Mouse (Mus musculus) CH12.LX (cell line): ENCODE measurements at regions not wholly inside any gene's neighbourhood (a gene's known extent, or its start where the extent isn't known, plus 50 kb on each side); places are given as distances from the start of the nearest gene placed in this dataset.

Experiments used
- DNase-seq: peaks from one replicate; pipeline ENCODE4 v3.0.0-alpha.2; 2013; ENCODE audit errors: extremely low read depth
- H3K27ac ChIP-seq: 2 replicates; pipeline ENCODE4 v1.5.1; 2012; ENCODE audit warnings: low read depth, mild to moderate bottlenecking, control low read depth, moderate library complexity; ENCODE audit not compliant: insufficient read depth
- H3K27me3 ChIP-seq: replicated peaks from 2 replicates; pipeline ENCODE3; 2012; ENCODE audit warnings: inconsistent platforms
- H3K36me3 ChIP-seq, 2 experiments: replicated peaks in 1 of 2; 2 replicates each; pipeline versions ENCODE3 to v1.6.1; 2012; ENCODE audit warnings: inconsistent platforms in 1 of 2, low read length in 1 of 2, mild to moderate bottlenecking in 1 of 2, mixed read lengths in 1 of 2, moderate library complexity in 1 of 2; ENCODE audit not compliant: control insufficient read depth in 1 of 2, insufficient read depth in 1 of 2
- H3K4me1 ChIP-seq, 2 experiments: 2 replicates each; pipeline ENCODE4 v1.6.1; 2012; ENCODE audit warnings: inconsistent platforms in 1 of 2, moderate library complexity in 1 of 2; ENCODE audit not compliant: insufficient read depth in 2 of 2, control insufficient read depth in 1 of 2
- H3K4me2 ChIP-seq: 2 replicates; pipeline ENCODE4 v1.6.1; 2012; ENCODE audit warnings: low read depth, mild to moderate bottlenecking, control low read depth; ENCODE audit not compliant: poor library complexity, insufficient read depth, severe bottlenecking
- H3K4me3 ChIP-seq, 3 experiments: fragments of 150-350 bp in 1 of 3; sonication (generic) in 1 of 3; replicated peaks in 1 of 3; 2 replicates each; pipeline versions ENCODE3 to v1.5.1; 2011 to 2012; ENCODE audit warnings: low read depth in 2 of 3, low read length in 2 of 3, mild to moderate bottlenecking in 2 of 3, moderate library complexity in 2 of 3, control low read depth in 1 of 3, improper control_type of control experiment in 1 of 3, inconsistent platforms in 1 of 3, mixed read lengths in 1 of 3; ENCODE audit not compliant: poor library complexity in 1 of 3
- H3K79me2 ChIP-seq: replicated peaks from 2 replicates; pipeline ENCODE4 v1.6.1; 2012; ENCODE audit warnings: mild to moderate bottlenecking, moderate library complexity; ENCODE audit not compliant: control insufficient read depth, poor library complexity, insufficient read depth, severe bottlenecking; ENCODE audit errors: extremely low read depth
- H3K9ac ChIP-seq: 2 replicates; pipeline ENCODE4 v1.6.1; 2012; ENCODE audit warnings: low read depth, mild to moderate bottlenecking, control low read depth, moderate library complexity; ENCODE audit not compliant: insufficient read depth
- H3K9me3 ChIP-seq: replicated peaks from 2 replicates; pipeline ENCODE3; 2012; ENCODE audit warnings: low read length, inconsistent platforms, mixed read lengths
- BHLHE40 ChIP-seq: IDR thresholded peaks from 2 replicates; pipeline ENCODE4 v1.6.1; 2011; ENCODE audit warnings: mild to moderate bottlenecking, low read depth, low read length, improper control_type of control experiment
- CHD1 ChIP-seq: IDR thresholded peaks from 2 replicates; pipeline ENCODE4 v1.6.1; 2012; ENCODE audit warnings: low read depth, low read length, improper control_type of control experiment, inconsistent platforms
- CTCF ChIP-seq, 2 experiments: IDR thresholded peaks in 1 of 2; conservative IDR thresholded peaks in 1 of 2; 2 replicates each; pipeline ENCODE4 v1.5.1; 2011 to 2012; ENCODE audit warnings: low read depth in 2 of 2, low read length in 2 of 2, improper control_type of control experiment in 1 of 2, inconsistent platforms in 1 of 2, mild to moderate bottlenecking in 1 of 2, moderate library complexity in 1 of 2
- ELF1 ChIP-seq: IDR thresholded peaks from 2 replicates; pipeline ENCODE4 v1.6.1; 2014; ENCODE audit warnings: low read depth, mild to moderate bottlenecking, inconsistent platforms, low read length, improper control_type of control experiment
- EP300 ChIP-seq: IDR thresholded peaks from 2 replicates; pipeline ENCODE4 v1.6.1; 2011; ENCODE audit warnings: low read length, improper control_type of control experiment
- ETS1 ChIP-seq: conservative IDR thresholded peaks from 2 replicates; pipeline ENCODE4 v1.6.1; 2012; ENCODE audit warnings: low read depth, mild to moderate bottlenecking, inconsistent platforms, low read length, improper control_type of control experiment, moderate library complexity
- HCFC1 ChIP-seq: IDR thresholded peaks from 2 replicates; pipeline ENCODE4 v1.6.1; 2012; ENCODE audit warnings: low read depth, mild to moderate bottlenecking, inconsistent platforms, low read length, improper control_type of control experiment
- IRF4 ChIP-seq: IDR thresholded peaks from 2 replicates; pipeline ENCODE4 v1.6.1; 2014; ENCODE audit warnings: low read depth, mild to moderate bottlenecking, inconsistent platforms, low read length, improper control_type of control experiment
- JUN ChIP-seq: IDR thresholded peaks from 2 replicates; pipeline ENCODE4 v1.6.1; 2011; ENCODE audit warnings: low read depth, mild to moderate bottlenecking, low read length, improper control_type of control experiment, moderate library complexity; ENCODE audit not compliant: insufficient read depth
- KAT2A ChIP-seq: IDR thresholded peaks from 2 replicates; pipeline ENCODE4 v1.6.1; 2012; ENCODE audit warnings: low read length, improper control_type of control experiment, inconsistent platforms; ENCODE audit not compliant: insufficient replicate concordance
- MAX ChIP-seq: IDR thresholded peaks from 2 replicates; pipeline ENCODE4 v1.6.1; 2011; ENCODE audit warnings: low read length, improper control_type of control experiment
- MEF2A ChIP-seq: IDR thresholded peaks from 2 replicates; pipeline ENCODE4 v1.6.1; 2014; ENCODE audit warnings: low read depth, mild to moderate bottlenecking, inconsistent platforms, low read length, improper control_type of control experiment, borderline replicate concordance
- MYC ChIP-seq: IDR thresholded peaks from 2 replicates; pipeline ENCODE4 v1.6.1; 2011; ENCODE audit warnings: low read depth, mild to moderate bottlenecking, improper control_type of control experiment, low read length
- NELFE ChIP-seq: IDR thresholded peaks from 2 replicates; pipeline ENCODE4 v1.6.1; 2011; ENCODE audit warnings: low read depth, low read length, improper control_type of control experiment
- NRF1 ChIP-seq: IDR thresholded peaks from 2 replicates; pipeline ENCODE4 v1.6.1; 2014; ENCODE audit warnings: low read depth, mild to moderate bottlenecking, inconsistent platforms, low read length, improper control_type of control experiment, moderate library complexity
- POLR2A ChIP-seq: IDR thresholded peaks from 2 replicates; pipeline ENCODE4 v1.6.1; 2011; ENCODE audit warnings: low read depth, mild to moderate bottlenecking, improper control_type of control experiment, low read length
- POLR2AphosphoS2 ChIP-seq: IDR thresholded peaks from 2 replicates; pipeline ENCODE4 v1.6.1; 2011; ENCODE audit warnings: low read depth, low read length, improper control_type of control experiment
- SIN3A ChIP-seq: IDR thresholded peaks from 2 replicates; pipeline ENCODE4 v1.6.1; 2012; ENCODE audit warnings: low read length, improper control_type of control experiment, inconsistent platforms
- SMC3 ChIP-seq: IDR thresholded peaks from 2 replicates; pipeline ENCODE4 v1.6.1; 2011; ENCODE audit warnings: low read depth, low read length, improper control_type of control experiment
- TBP ChIP-seq: conservative IDR thresholded peaks from 2 replicates; pipeline ENCODE4 v1.6.1; 2011; ENCODE audit warnings: low read depth, low read length, improper control_type of control experiment
- TCF12 ChIP-seq: IDR thresholded peaks from 2 replicates; pipeline ENCODE4 v1.6.1; 2014; ENCODE audit warnings: low read depth, mild to moderate bottlenecking, inconsistent platforms, low read length, improper control_type of control experiment
- UBTF ChIP-seq: IDR thresholded peaks from 2 replicates; pipeline ENCODE4 v1.6.1; 2012; ENCODE audit warnings: low read depth, mild to moderate bottlenecking, inconsistent platforms, low read length, improper control_type of control experiment, moderate library complexity
- USF1 ChIP-seq: IDR thresholded peaks from 2 replicates; pipeline ENCODE4 v1.6.1; 2014; ENCODE audit warnings: low read depth, mild to moderate bottlenecking, inconsistent platforms, low read length, improper control_type of control experiment
- USF2 ChIP-seq: conservative IDR thresholded peaks from 2 replicates; pipeline ENCODE4 v1.6.1; 2011; ENCODE audit warnings: low read depth, low read length, improper control_type of control experiment
- ZC3H11A ChIP-seq: IDR thresholded peaks from 2 replicates; pipeline ENCODE4 v1.6.1; 2012; ENCODE audit warnings: low read depth, mild to moderate bottlenecking, inconsistent platforms, low read length, improper control_type of control experiment
- ZKSCAN1 ChIP-seq: IDR thresholded peaks from 2 replicates; pipeline ENCODE4 v1.6.1; 2012; ENCODE audit warnings: low read depth, inconsistent platforms, low read length, improper control_type of control experiment, borderline replicate concordance
- ZMIZ1 ChIP-seq: IDR thresholded peaks from 2 replicates; pipeline ENCODE4 v1.6.1; 2012; ENCODE audit warnings: low read depth, mild to moderate bottlenecking, inconsistent platforms, low read length, improper control_type of control experiment
- dilution Hi-C: fragments of 300-500 bp; cut with MboI; formaldehyde crosslinking; loops from 2 replicates; pipeline ENCODE4 v1.14.3; 2020; ENCODE audit warnings: low sequenced_read_pairs; ENCODE audit not compliant: extremely low pct_unique_long_range_greater_than_20kb, extremely low pct_ligation_motif_present
- in situ Hi-C: fragments of 300-500 bp; cut with MboI; formaldehyde crosslinking; loops from 3 replicates; pipeline ENCODE4 v1.14.3; 2019; ENCODE audit warnings: low sequenced_read_pairs, low pct_ligation_motif_present, low pct_unique_long_range_greater_than_20kb, mixed read lengths

DNA sequence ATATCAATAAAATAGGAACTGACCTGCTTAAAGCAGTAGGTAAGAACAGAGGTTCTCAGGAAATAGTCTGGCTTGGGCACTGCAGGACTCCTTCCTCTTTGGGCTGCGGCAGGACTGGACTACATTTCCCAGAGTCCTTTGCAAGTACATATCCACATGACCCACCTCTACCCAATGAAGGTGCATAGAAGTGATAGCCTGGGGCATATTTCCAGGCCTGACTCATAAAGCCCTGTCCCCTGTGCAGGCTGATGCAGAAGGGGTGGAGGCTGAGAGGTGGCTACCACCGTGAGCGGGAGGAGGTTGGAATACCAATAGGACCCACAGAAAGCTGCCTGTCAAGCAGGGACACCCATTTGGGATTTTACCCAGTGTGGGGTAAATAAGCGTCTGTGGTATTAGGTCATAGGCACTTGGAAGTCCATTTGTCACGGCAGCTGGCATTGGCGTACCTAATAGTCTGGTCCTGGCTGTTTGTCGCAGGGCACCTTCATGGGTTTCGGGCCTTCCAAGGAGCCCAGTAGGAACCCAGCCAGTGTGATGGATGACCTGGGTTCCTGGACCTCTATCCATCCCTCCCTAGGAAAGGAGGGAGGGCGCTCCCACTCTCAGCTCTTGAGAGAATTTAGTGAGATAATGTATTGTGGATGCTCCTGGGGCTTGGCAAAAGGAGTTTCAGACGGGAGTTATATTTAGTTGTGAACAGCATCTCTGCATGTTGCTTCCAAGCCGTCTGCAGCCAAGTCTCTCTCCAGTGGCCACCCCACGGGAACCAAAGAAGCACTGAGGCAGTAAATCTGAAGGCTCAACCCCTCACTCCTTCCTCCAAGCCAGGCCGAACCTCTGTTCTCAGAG is 146.8 kb upstream of the Med13l start:
- DNase-seq = peak; percentile 92
- no peaks in the 10 kb centered on the region for H3K27me3 ChIP-seq
- no peak overlapping the region for H3K4me2 ChIP-seq
- no peaks in the 10 kb centered on the region for H3K79me2 ChIP-seq
- H3K9me3 ChIP-seq = no peaks in the 10 kb centered on the region
- TF ChIP-seq ELF1 (peak; percentile 86), UBTF (no peak), NRF1 (no peak), MEF2A (no peak), SIN3A (no peak), TBP (0 out of 2 replicates have a peak, but pooled peaks have one; percentile 55), HCFC1 (peak; percentile 96), USF2 (peak; percentile 85), USF1 (peak; percentile 90), TCF12 (0 out of 2 replicates have a peak, but pooled peaks have one; percentile 26), MAX (no peak), BHLHE40 (no peak), KAT2A (peak; percentile 65; the same call in 1 of the 2 replicates), CHD1 (no peak), JUN (no peak), POLR2A (peak; percentile 59), NELFE (no peak)
- H3K4me1 ChIP-seq = peaks cover 0 to 24% of the 10 kb centered on the region in 2 experiments; a peak in 2 of 4 replicates
- peaks cover 0 to 3% of the 10 kb centered on the region in 2 experiments for H3K36me3 ChIP-seq
- no peak overlapping the region for H3K27ac ChIP-seq
- H3K9ac ChIP-seq = no peak overlapping the region
- dilution Hi-C loops = no loop called here
- in situ Hi-C loops = no loop called here
- H3K4me3 ChIP-seq = peak overlapping the region in 2 of 3 experiments; percentile 38 to 47

- Histone ChIP-seq H3K4me3 (no peak overlapping the region), H3K27me3 (no peaks in the 10 kb centered on the region), H3K9ac (no peak overlapping the region), H3K4me1 (peaks cover 6 to 26% of the 10 kb centered on the region in 2 experiments; a peak in 3 of 4 replicates), H3K9me3 (no peaks in the 10 kb centered on the region), H3K79me2 (no peaks in the 10 kb centered on the region), H3K27ac (no peak overlapping the region), H3K4me2 (no peak overlapping the region), H3K36me3 (no peaks in the 10 kb centered on the region)
- dilution Hi-C loops (no loop called here), in situ Hi-C loops (no loop called here)
- TF ChIP-seq TCF12 (no peak), ZMIZ1 (no peak), EP300 (no peak), POLR2AphosphoS2 (no peak), POLR2A (no peak), MYC (no peak), ZKSCAN1 (no peak), NRF1 (no peak), USF2 (no peak), IRF4 (no peak), NELFE (no peak), SIN3A (no peak), CTCF (conservative IDR thresholded peaks at IDR 0.05 in 1 of 2, IDR thresholded peaks at IDR 0.05 in 1 of 2; ENCODE audit: low read depth in 2 of 2, low read length in 2 of 2) (no peak), ETS1 (no peak), SMC3 (no peak), MAX (no peak), ZC3H11A (no peak)
- no peak for DNase-seq
These were observed 141.0 kb upstream of the Med13l start for GRCm38 (mm10) chr5:118419344-118420037.
